Mouse (Mus musculus) embryonic fibroblast, embryonic 13.5 days (primary cell): ENCODE measurements around the gene Herpud1. TPM values are rescaled to one million over a fixed set of nuclear protein-coding genes. Genes with fewer than 3 reads are reported as not detected.
"Not testable (repeated sequence)": the region's sequence is repeated elsewhere in the genome, so short reads cannot be mapped to it uniquely, and the experiment has no call there.

Experiments
- H3K27ac ChIP-seq: 2 replicates; pipeline ENCODE4 v1.5.1; 2012; ENCODE audit warnings: low read length, control low read depth, inconsistent platforms; ENCODE audit not compliant: insufficient read depth
- H3K4me1 ChIP-seq: 2 replicates; pipeline ENCODE4 v1.6.1; 2011; ENCODE audit warnings: low read length; ENCODE audit not compliant: control insufficient read depth, insufficient read depth
- H3K4me3 ChIP-seq: 2 replicates; pipeline ENCODE4 v1.5.1; 2011; ENCODE audit warnings: mild to moderate bottlenecking, control low read depth, low read length; ENCODE audit not compliant: insufficient read depth
- CTCF ChIP-seq: IDR thresholded peaks from 2 replicates; pipeline ENCODE4 v1.5.1; 2011; ENCODE audit warnings: mild to moderate bottlenecking, control low read depth, low read length, moderate library complexity, borderline replicate concordance; ENCODE audit not compliant: insufficient read depth
- POLR2A ChIP-seq: IDR thresholded peaks from 2 replicates; pipeline ENCODE4 v1.6.1; 2011; ENCODE audit warnings: low read depth, mild to moderate bottlenecking, control low read depth, low read length, moderate library complexity
- polyA plus RNA-seq: library from polyadenylated mRNA; stranded (reverse); fragments of >200 nt; gene quantifications from 2 replicates; pipeline ENCODE4 v1.2.4, GENCODE M21; 2011; ENCODE audit warnings: low read depth; ENCODE audit not compliant: missing spikeins, insufficient read length

The Herpud1 gene
- polyA plus RNA-seq, 1 experiment = 103 TPM

GRCm38 (mm10) chr8:94398587-94398986 lies 12.3 kb downstream of the Herpud1 start:
- TF ChIP-seq CTCF = no peak
- TF ChIP-seq POLR2A = no peak
- H3K4me1 ChIP-seq = no peaks in the 10 kb centered on the region
- H3K4me3 ChIP-seq = no peak overlapping the region
- H3K27ac ChIP-seq = no peak overlapping the region

DNA sequence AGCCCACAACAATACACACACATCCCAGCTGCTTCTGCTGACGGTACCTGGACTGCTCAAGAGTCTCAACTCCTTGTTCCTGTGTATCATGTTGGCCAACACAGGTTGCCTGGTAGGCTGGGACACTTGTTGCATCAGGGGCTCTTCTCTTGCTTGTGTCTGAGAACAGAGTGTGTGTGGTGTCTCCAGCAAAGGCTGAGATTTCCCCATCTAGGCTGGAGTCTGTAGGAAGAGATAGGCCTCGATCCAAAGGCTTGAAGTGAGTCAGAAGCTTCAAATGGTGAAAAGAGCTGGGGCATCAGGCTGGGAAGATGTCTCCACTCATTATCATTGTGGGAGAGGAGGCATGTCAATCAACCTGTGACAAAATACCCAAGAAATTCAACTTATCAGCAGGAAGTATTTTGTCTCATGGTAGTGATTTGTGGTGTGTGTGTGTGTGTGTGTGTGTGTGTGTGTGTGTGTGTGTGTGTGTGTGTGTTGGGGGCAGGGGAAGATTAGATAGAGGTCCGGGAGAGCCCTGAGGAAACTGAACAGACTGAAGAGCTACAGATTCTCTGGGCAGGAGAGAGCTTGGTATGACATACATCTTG lies 13.2 kb downstream of the Herpud1 start:
- H3K27ac ChIP-seq = no peak overlapping the region
- TF ChIP-seq CTCF = no peak
- TF ChIP-seq POLR2A = no peak
- H3K4me1 ChIP-seq = no peaks in the 10 kb centered on the region
- no peak overlapping the region for H3K4me3 ChIP-seq

- not testable (repeated sequence) for H3K4me3 ChIP-seq, H3K4me1 ChIP-seq
Measured at GRCm38 (mm10) chr8:94399957-94400356, 13.7 kb downstream of the Herpud1 start.

DNA sequence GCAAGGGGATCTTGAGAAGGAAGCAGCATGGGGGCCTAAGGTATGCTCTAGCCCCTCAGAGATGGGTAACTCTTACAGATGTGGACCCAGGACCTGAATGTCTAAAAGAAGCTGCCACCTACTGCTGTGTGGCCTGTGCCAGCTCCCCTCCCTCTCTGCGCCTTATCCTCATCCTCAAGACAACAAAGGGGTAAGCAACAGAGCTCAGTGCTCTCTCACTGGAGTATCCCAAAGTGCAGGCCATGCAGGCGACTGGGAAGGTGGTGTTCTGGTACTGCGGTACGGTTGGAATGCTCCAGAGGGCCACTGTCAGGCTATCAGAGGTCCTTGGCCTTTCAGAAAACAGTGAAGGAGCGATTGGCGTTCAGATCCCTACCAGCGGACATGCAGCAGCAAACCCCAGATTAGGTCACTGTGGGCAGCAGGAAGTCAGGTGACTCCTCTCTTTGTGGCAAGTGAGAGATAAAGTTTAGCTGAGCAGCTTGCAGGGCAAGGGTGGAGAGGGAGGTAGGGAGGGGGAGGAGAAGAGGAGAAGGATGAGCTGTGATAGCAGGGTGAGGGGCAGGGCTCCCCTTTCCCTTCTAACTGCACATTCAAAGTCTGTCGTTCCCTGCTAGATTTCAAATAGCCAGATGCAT lies 22.3 kb downstream of the Herpud1 start:
- no peak for TF ChIP-seq CTCF
- no peak for TF ChIP-seq POLR2A
- H3K4me1 ChIP-seq = no peaks in the 10 kb centered on the region
- no peak overlapping the region for H3K4me3 ChIP-seq
- H3K27ac ChIP-seq = no peak overlapping the region

More at GRCm38 (mm10) chr8:94399957-94400356, 13.7 kb downstream of the Herpud1 start:
- H3K27ac ChIP-seq = not testable (repeated sequence)

- Histone ChIP-seq H3K4me3 (no peak overlapping the region), H3K27ac (no peak overlapping the region), H3K4me1 (no peaks in the 10 kb centered on the region)
- TF ChIP-seq CTCF = no peak
- no peak for TF ChIP-seq POLR2A
Measured at GRCm38 (mm10) chr8:94409523-94409922, 23.3 kb downstream of the Herpud1 start.

GRCm38 (mm10) chr8:94412518-94412917 lies 26.3 kb downstream of the Herpud1 start:
- TF ChIP-seq CTCF (no peak), POLR2A (no peak)
- Histone ChIP-seq H3K4me1 (no peaks in the 10 kb centered on the region), H3K27ac (no peak overlapping the region), H3K4me3 (no peak overlapping the region)

GRCm38 (mm10) chr8:94413509-94413908 lies 27.3 kb downstream of the Herpud1 start:
- TF ChIP-seq POLR2A (no peak), CTCF (no peak)
- H3K27ac ChIP-seq = no peak overlapping the region

GRCm38 (mm10) chr8:94415218-94415617 lies 29.0 kb downstream of the Herpud1 start:
- no peak overlapping the region for H3K27ac ChIP-seq
- no peaks in the 10 kb centered on the region for H3K4me1 ChIP-seq
- H3K4me3 ChIP-seq = no peak overlapping the region
- TF ChIP-seq CTCF (no peak), POLR2A (no peak)

More at GRCm38 (mm10) chr8:94413509-94413908, 27.3 kb downstream of the Herpud1 start:
- no peaks in the 10 kb centered on the region for H3K4me1 ChIP-seq
- no peak overlapping the region for H3K4me3 ChIP-seq

- no peaks in the 10 kb centered on the region for H3K4me1 ChIP-seq
- no peak for TF ChIP-seq CTCF
- TF ChIP-seq POLR2A = no peak
- no peak overlapping the region for H3K4me3 ChIP-seq
- H3K27ac ChIP-seq = no peak overlapping the region
Measured at GRCm38 (mm10) chr8:94418017-94418416, 31.8 kb downstream of the Herpud1 start.

DNA sequence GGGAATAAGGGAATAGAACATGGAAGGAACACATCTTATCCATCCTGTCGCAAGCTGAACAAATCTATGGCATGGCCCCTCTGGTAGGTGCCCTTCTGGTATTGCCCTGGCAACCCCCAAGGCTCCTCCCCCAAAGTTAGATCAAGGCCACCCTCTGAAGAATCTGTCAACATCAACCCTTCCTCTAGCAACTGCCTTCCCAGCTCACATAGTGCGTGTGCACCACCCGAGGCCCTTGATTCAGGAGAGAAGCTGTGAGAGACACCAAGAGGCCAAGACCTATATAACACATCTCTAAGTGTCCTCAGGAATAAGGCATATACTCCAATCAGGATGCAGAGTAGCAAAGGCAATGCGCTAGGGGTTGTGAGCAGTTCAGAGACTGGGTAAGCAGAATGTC lies 36.0 kb downstream of the Herpud1 start:
- Histone ChIP-seq H3K4me1 (no peaks in the 10 kb centered on the region), H3K27ac (no peak overlapping the region), H3K4me3 (no peak overlapping the region)
- TF ChIP-seq POLR2A (no peak), CTCF (no peak)

GRCm38 (mm10) chr8:94427953-94428352 lies 41.7 kb downstream of the Herpud1 start:
- Histone ChIP-seq H3K4me1 (0 out of 2 replicates have a peak, but pooled peaks cover 3% of the 10 kb centered on the region), H3K4me3 (no peak overlapping the region), H3K27ac (no peak overlapping the region)
- TF ChIP-seq CTCF = no peak
- no peak for TF ChIP-seq POLR2A

- no peak for TF ChIP-seq CTCF
- TF ChIP-seq POLR2A = no peak
- Histone ChIP-seq H3K4me1 (0 out of 2 replicates have a peak, but pooled peaks cover 3% of the 10 kb centered on the region), H3K4me3 (no peak overlapping the region), H3K27ac (no peak overlapping the region)
Measured at GRCm38 (mm10) chr8:94428420-94428819, 42.2 kb downstream of the Herpud1 start.
